ENCODE assay signal across 8 mouse cellular contexts in the genomic region with DNA sequence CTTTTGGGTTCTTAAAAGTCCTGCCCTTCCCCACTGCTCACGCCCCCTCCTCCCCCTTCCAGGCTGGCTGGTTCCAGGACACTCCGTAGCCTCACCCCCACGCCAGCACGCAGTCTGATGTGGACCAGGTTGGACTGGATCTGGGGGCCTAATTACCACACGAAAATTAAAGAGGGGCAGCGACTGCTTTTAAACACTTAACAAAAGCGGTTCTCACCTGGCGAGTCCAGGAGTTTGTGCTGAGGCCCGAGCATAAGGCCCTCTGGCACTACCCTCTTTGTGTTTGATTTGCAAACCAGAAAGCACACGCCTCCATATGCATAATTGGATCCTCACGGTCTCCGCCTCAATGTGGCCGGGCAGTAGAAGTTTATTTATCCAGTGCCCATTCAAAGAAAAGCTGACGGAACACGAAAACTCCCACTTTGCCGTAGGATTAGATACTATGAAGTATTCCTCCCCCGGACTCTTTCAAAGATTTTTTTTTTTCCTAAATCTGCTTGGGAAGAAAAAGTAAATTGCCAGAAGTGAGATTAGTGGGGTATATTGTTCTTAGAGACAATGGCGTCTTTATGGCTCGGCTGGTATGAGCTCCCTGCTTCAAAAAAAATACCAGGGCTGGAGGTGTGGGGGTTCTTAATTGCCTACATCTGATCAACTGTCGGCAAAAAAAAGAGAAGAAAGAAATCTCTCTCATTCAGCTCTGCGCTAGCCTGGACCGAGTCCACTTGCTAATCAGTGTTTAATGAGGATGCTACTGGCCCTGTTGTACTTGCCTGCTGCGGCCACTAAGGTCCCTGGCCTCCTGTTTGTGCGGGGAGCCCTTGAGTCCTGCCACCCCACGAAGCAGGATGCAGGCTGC.
DNase-seq lines count a peak whose midpoint lies in the region; ATAC-seq lines count a peak whose summit lies in the region.

No protein-coding gene starts in this region.

- peak; percentile 31 for DNase-seq in kidney, adult 11 months
- DNase-seq in kidney, adult 18-20 months: no peak
- DNase-seq in kidney, adult 9 months: peak; percentile 28
- peak; percentile 78 for DNase-seq in midbrain, embryonic 14.5 days
- no peak for DNase-seq in right cerebral cortex, postnatal 25 days
- DNase-seq in cerebellum, postnatal 25 days: no peak

- H3K27ac ChIP-seq in embryonic facial prominence, embryonic 12.5 days: peak overlapping the region; percentile 69
- peak overlapping the region; percentile 45; the same call in 1 of the 2 replicates for H3K27ac ChIP-seq in midbrain, embryonic 14.5 days (replicated peaks; ENCODE audit: low read depth, low read length)

- no peaks in the 10 kb centered on the region for H3K36me3 ChIP-seq in embryonic facial prominence, embryonic 12.5 days
- no peaks in the 10 kb centered on the region for H3K36me3 ChIP-seq in midbrain, embryonic 14.5 days (ENCODE audit: control insufficient read depth, insufficient read depth, low read length)

- no peaks in the 10 kb centered on the region for H3K27me3 ChIP-seq in embryonic facial prominence, embryonic 12.5 days
- no peaks in the 10 kb centered on the region for H3K27me3 ChIP-seq in midbrain, embryonic 14.5 days (ENCODE audit: control insufficient read depth, insufficient read depth, low read length)

- peak overlapping the region; percentile 46 for H3K4me2 ChIP-seq in embryonic facial prominence, embryonic 12.5 days (replicated peaks)
- peak overlapping the region; percentile 48 for H3K4me2 ChIP-seq in midbrain, embryonic 14.5 days (ENCODE audit: low read length)

- peaks cover 34% of the 10 kb centered on the region for H3K4me1 ChIP-seq in embryonic facial prominence, embryonic 12.5 days
- H3K4me1 ChIP-seq in midbrain, embryonic 14.5 days (ENCODE audit: control insufficient read depth, insufficient read depth, low read length): peaks cover 19% of the 10 kb centered on the region

- peak; percentile 66; the same call in 1 of the 2 replicates for ATAC-seq in embryonic facial prominence, embryonic 12.5 days (ENCODE audit: insufficient number of reproducible peaks, insufficient read depth, low FRiP score, low TSS enrichment)
- ATAC-seq in midbrain, embryonic 14.5 days (ENCODE audit: low FRiP score, low TSS enrichment): peak; percentile 80
- no peak for ATAC-seq in inflammation-experienced regulatory T-cells, adult 6 months

- no peaks in the 10 kb centered on the region for H3K9me3 ChIP-seq in embryonic facial prominence, embryonic 12.5 days
- H3K9me3 ChIP-seq in midbrain, embryonic 14.5 days (ENCODE audit: control insufficient read depth, low read length): no peaks in the 10 kb centered on the region

- 3% methylated on average over 25 of the region's 25 CpGs for WGBS in embryonic facial prominence, embryonic 12.5 days
- 1% methylated on average over 25 of the region's 25 CpGs for WGBS in midbrain, embryonic 14.5 days

- peak overlapping the region; percentile 16 for H3K4me3 ChIP-seq in embryonic facial prominence, embryonic 12.5 days
- H3K4me3 ChIP-seq in midbrain, embryonic 14.5 days (replicated peaks; ENCODE audit: low read depth, low read length): peak overlapping the region; percentile 14; the same call in 1 of the 2 replicates

- peak overlapping the region; percentile 31; the same call in 1 of the 2 replicates for H3K9ac ChIP-seq in embryonic facial prominence, embryonic 12.5 days
- H3K9ac ChIP-seq in midbrain, embryonic 14.5 days (replicated peaks; ENCODE audit: low read length): peak overlapping the region; percentile 29; the same call in 1 of the 2 replicates

Comparison
In these comparisons a context has a peak if more than half of its experiments do, and no peak if none do; other contexts are left out.
1. DNase-seq: peak in kidney, adult 11 months (single experiment), kidney, adult 9 months (single experiment) and midbrain, embryonic 14.5 days (single experiment); none in kidney, adult 18-20 months (single experiment), right cerebral cortex, postnatal 25 days (single experiment) and cerebellum, postnatal 25 days (0 of 2).